Mouse (Mus musculus): ENCODE measurements at regions not wholly inside any gene's neighbourhood (a gene's known extent, or its start where the extent isn't known, plus 50 kb on each side); places are given as distances from the start of the nearest gene placed in this dataset.

- no peaks in the 10 kb centered on the region for H3K9me3 ChIP-seq (replicated peaks)
- no peak overlapping the region for H3K9ac ChIP-seq
- H3K4me1 ChIP-seq (replicated peaks): no peaks in the 10 kb centered on the region
- H3K27ac ChIP-seq (replicated peaks): no peak overlapping the region
- no peak for ATAC-seq (ENCODE audit: insufficient read depth)
- no peak overlapping the region for H3K4me3 ChIP-seq (replicated peaks)
- 69% methylated on average over 4 of the region's 4 CpGs for WGBS (ENCODE audit: insufficient replicate concordance)
- no peaks in the 10 kb centered on the region for H3K36me3 ChIP-seq (replicated peaks)
- no peaks in the 10 kb centered on the region for H3K27me3 ChIP-seq
- H3K4me2 ChIP-seq: no peak overlapping the region
Observed at GRCm38 (mm10) chr4:142638057-142638456, 398.9 kb upstream of the Kazn start.

- WGBS (ENCODE audit: insufficient replicate concordance): 45% methylated on average over 8 of the region's 8 CpGs
- H3K36me3 ChIP-seq (replicated peaks): no peaks in the 10 kb centered on the region
Observed at GRCm38 (mm10) chr4:142634398-142634797, 395.2 kb upstream of the Kazn start.

GRCm38 (mm10) chr4:142633667-142634350 lies 394.6 kb upstream of the Kazn start:
- no peak for ATAC-seq (ENCODE audit: insufficient read depth)
- Histone ChIP-seq H3K9me3 (replicated peaks) (no peaks in the 10 kb centered on the region), H3K4me2 (no peak overlapping the region), H3K27ac (replicated peaks) (no peak overlapping the region), H3K4me1 (replicated peaks) (no peaks in the 10 kb centered on the region), H3K27me3 (no peaks in the 10 kb centered on the region), H3K4me3 (replicated peaks) (no peak overlapping the region), H3K36me3 (replicated peaks) (no peaks in the 10 kb centered on the region), H3K9ac (no peak overlapping the region)
- WGBS (ENCODE audit: insufficient replicate concordance): 51% methylated on average over 13 of the region's 13 CpGs

More at GRCm38 (mm10) chr4:142634398-142634797, 395.2 kb upstream of the Kazn start:
- H3K9me3 ChIP-seq (replicated peaks): no peaks in the 10 kb centered on the region
- H3K4me1 ChIP-seq (replicated peaks): no peaks in the 10 kb centered on the region
- no peak overlapping the region for H3K4me2 ChIP-seq
- H3K27me3 ChIP-seq: no peaks in the 10 kb centered on the region
- H3K4me3 ChIP-seq (replicated peaks): no peak overlapping the region
- H3K27ac ChIP-seq (replicated peaks): no peak overlapping the region
- ATAC-seq (ENCODE audit: insufficient read depth): no peak
- H3K9ac ChIP-seq: no peak overlapping the region

GRCm38 (mm10) chr4:142626503-142627194 lies 387.4 kb upstream of the Kazn start:
- no peaks in the 10 kb centered on the region for H3K4me1 ChIP-seq (replicated peaks)
- ATAC-seq (ENCODE audit: insufficient read depth): no peak
- H3K4me3 ChIP-seq (replicated peaks): no peak overlapping the region
- H3K4me2 ChIP-seq: no peak overlapping the region
- H3K9ac ChIP-seq: no peak overlapping the region
- no peaks in the 10 kb centered on the region for H3K27me3 ChIP-seq
- H3K9me3 ChIP-seq (replicated peaks): no peaks in the 10 kb centered on the region
- WGBS (ENCODE audit: insufficient replicate concordance): 57% methylated on average over 8 of the region's 8 CpGs
- H3K36me3 ChIP-seq (replicated peaks): no peaks in the 10 kb centered on the region
- H3K27ac ChIP-seq (replicated peaks): no peak overlapping the region

- 40% methylated on average over 3 of the region's 3 CpGs for WGBS (ENCODE audit: insufficient replicate concordance)
- no peak overlapping the region for H3K4me3 ChIP-seq (replicated peaks)
- H3K9ac ChIP-seq: no peak overlapping the region
- no peaks in the 10 kb centered on the region for H3K4me1 ChIP-seq (replicated peaks)
- H3K27me3 ChIP-seq: no peaks in the 10 kb centered on the region
- ATAC-seq (ENCODE audit: insufficient read depth): no peak
- H3K4me2 ChIP-seq: no peak overlapping the region
- no peaks in the 10 kb centered on the region for H3K36me3 ChIP-seq (replicated peaks)
- H3K27ac ChIP-seq (replicated peaks): no peak overlapping the region
- H3K9me3 ChIP-seq (replicated peaks): no peaks in the 10 kb centered on the region
Observed at GRCm38 (mm10) chr4:142625456-142625855, 386.3 kb upstream of the Kazn start.

GRCm38 (mm10) chr4:142622151-142622861 lies 383.1 kb upstream of the Kazn start:
- Histone ChIP-seq H3K27me3 (no peaks in the 10 kb centered on the region), H3K9me3 (replicated peaks) (no peaks in the 10 kb centered on the region), H3K4me2 (no peak overlapping the region), H3K4me1 (replicated peaks) (no peaks in the 10 kb centered on the region), H3K9ac (no peak overlapping the region), H3K36me3 (replicated peaks) (no peaks in the 10 kb centered on the region), H3K4me3 (replicated peaks) (no peak overlapping the region), H3K27ac (replicated peaks) (no peak overlapping the region)
- WGBS (ENCODE audit: insufficient replicate concordance): 48% methylated on average over 17 of the region's 17 CpGs
- ATAC-seq (ENCODE audit: insufficient read depth): no peak

GRCm38 (mm10) chr4:142619396-142619795 lies 380.2 kb upstream of the Kazn start:
- no peak overlapping the region for H3K4me2 ChIP-seq
- 57% methylated on average over 8 of the region's 8 CpGs for whole genome bisulfite sequencing (ENCODE audit: insufficient replicate concordance)
- 0 out of 2 replicates have a peak, but pooled peaks cover 3% of the 10 kb centered on the region for H3K9me3 ChIP-seq (replicated peaks)
- H3K4me1 ChIP-seq (replicated peaks): no peaks in the 10 kb centered on the region
- no peak for ATAC-seq (ENCODE audit: insufficient read depth)
- H3K4me3 ChIP-seq (replicated peaks): no peak overlapping the region
- no peaks in the 10 kb centered on the region for H3K27me3 ChIP-seq
- H3K27ac ChIP-seq (replicated peaks): no peak overlapping the region
- no peaks in the 10 kb centered on the region for H3K36me3 ChIP-seq (replicated peaks)
- H3K9ac ChIP-seq: no peak overlapping the region

- no peaks in the 10 kb centered on the region for H3K4me1 ChIP-seq (replicated peaks)
- H3K27me3 ChIP-seq: no peaks in the 10 kb centered on the region
- H3K4me3 ChIP-seq (replicated peaks): no peak overlapping the region
- no peak overlapping the region for H3K27ac ChIP-seq (replicated peaks)
- no peak for ATAC-seq (ENCODE audit: insufficient read depth)
- WGBS (ENCODE audit: insufficient replicate concordance): 47% methylated on average over 4 of the region's 4 CpGs
- H3K9ac ChIP-seq: no peak overlapping the region
- no peaks in the 10 kb centered on the region for H3K36me3 ChIP-seq (replicated peaks)
- H3K9me3 ChIP-seq (replicated peaks): 0 out of 2 replicates have a peak, but pooled peaks cover 3% of the 10 kb centered on the region
- H3K4me2 ChIP-seq: no peak overlapping the region
Observed at GRCm38 (mm10) chr4:142618770-142619169, 379.6 kb upstream of the Kazn start.

GRCm38 (mm10) chr4:142617676-142618075 lies 378.5 kb upstream of the Kazn start:
- no peak overlapping the region for H3K27ac ChIP-seq (replicated peaks)
- H3K4me2 ChIP-seq: no peak overlapping the region
- 45% methylated on average over 5 of the region's 5 CpGs for WGBS (ENCODE audit: insufficient replicate concordance)
- H3K36me3 ChIP-seq (replicated peaks): no peaks in the 10 kb centered on the region
- no peaks in the 10 kb centered on the region for H3K27me3 ChIP-seq
- H3K4me1 ChIP-seq (replicated peaks): no peaks in the 10 kb centered on the region
- H3K9me3 ChIP-seq (replicated peaks): 0 out of 2 replicates have a peak, but pooled peaks cover 3% of the 10 kb centered on the region
- ATAC-seq (ENCODE audit: insufficient read depth): no peak
- H3K9ac ChIP-seq: no peak overlapping the region
- no peak overlapping the region for H3K4me3 ChIP-seq (replicated peaks)

- 0 out of 2 replicates have a peak, but pooled peaks cover 3% of the 10 kb centered on the region for H3K9me3 ChIP-seq (replicated peaks)
- no peaks in the 10 kb centered on the region for H3K4me1 ChIP-seq (replicated peaks)
- no peaks in the 10 kb centered on the region for H3K36me3 ChIP-seq (replicated peaks)
- no peak overlapping the region for H3K27ac ChIP-seq (replicated peaks)
- 68% methylated on average over 7 of the region's 7 CpGs for WGBS (ENCODE audit: insufficient replicate concordance)
- no peak overlapping the region for H3K9ac ChIP-seq
- H3K4me3 ChIP-seq (replicated peaks): no peak overlapping the region
- H3K27me3 ChIP-seq: no peaks in the 10 kb centered on the region
- no peak for ATAC-seq (ENCODE audit: insufficient read depth)
- H3K4me2 ChIP-seq: no peak overlapping the region
Observed at GRCm38 (mm10) chr4:142616901-142617300, 377.7 kb upstream of the Kazn start.

GRCm38 (mm10) chr4:142605098-142605497 lies 365.9 kb upstream of the Kazn start:
- Histone ChIP-seq H3K27ac (replicated peaks) (no peak overlapping the region), H3K4me2 (no peak overlapping the region), H3K27me3 (no peaks in the 10 kb centered on the region), H3K4me3 (replicated peaks) (no peak overlapping the region), H3K4me1 (replicated peaks) (no peaks in the 10 kb centered on the region), H3K36me3 (replicated peaks) (no peaks in the 10 kb centered on the region), H3K9me3 (replicated peaks) (0 out of 2 replicates have a peak, but pooled peaks cover 2% of the 10 kb centered on the region), H3K9ac (no peak overlapping the region)
- no peak for ATAC-seq (ENCODE audit: insufficient read depth)
- WGBS (ENCODE audit: insufficient replicate concordance): 53% methylated on average over 3 of the region's 3 CpGs
